Comparison of ENCODE assay signal across 9 mouse cellular contexts in the genomic region with DNA sequence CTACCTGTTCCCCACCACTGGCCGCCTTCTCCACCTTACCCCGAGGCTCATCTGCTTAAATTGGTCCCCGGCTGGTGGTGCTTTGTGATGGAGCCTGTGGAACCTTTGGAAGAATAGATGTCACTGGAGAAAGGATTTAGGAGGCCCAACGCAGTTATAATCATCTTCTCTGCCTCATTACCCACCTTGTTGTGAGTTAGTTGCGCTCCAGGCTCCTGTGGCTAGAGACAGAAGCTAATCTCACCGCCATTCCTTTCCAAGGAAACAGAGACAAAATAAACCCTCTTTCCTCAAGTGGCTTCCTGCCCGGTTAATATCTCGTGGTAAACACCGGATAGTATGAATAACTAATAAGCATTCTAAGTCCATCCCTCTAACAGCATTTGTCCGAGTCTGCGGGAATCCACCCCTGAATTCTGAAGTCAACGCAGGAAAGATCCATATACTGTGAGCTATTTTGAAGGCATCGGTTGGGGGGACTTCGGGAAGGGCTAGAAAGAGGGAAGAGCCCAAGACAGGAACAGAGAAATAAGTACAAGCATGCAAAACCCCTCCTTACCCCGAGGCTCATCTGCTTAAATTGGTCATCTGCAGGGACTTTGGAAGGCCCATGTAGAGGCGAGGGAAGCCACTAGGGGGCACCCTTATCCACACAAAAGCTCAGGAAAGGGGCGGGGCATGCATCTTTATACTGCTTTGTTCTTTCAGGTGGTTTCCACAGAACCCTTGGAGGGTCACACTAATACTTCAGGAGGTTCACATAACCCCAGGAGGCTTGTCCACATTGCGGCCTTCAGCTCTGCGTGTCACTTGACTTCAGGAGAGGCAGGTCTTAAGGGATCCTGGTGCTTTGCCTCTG. TPM values are rescaled to one million over a fixed set of nuclear protein-coding genes. Genes with fewer than 3 reads are reported as not detected.
DNase-seq lines count a peak whose midpoint lies in the region; ATAC-seq and TF ChIP-seq lines count a peak whose summit lies in the region.
"Had no signal": no experiment of that assay in that cellular context is flagged by ENCODE, and none has a peak within 500 bp of the region (broad histone marks: within the 10 kb centered on the region; RNA-seq: fewer than 3 reads in every experiment).

No protein-coding gene starts in this region.

- in situ Hi-C loops in CH12.LX (cut with MboI; ENCODE audit: low pct_ligation_motif_present, low pct_unique_long_range_greater_than_20kb, low sequenced_read_pairs) = loop anchor here (5.0 kb wide), 1 partner anchor 114 kb away; no protein-coding TSS in a partner anchor

- peak overlapping the region; percentile 7; the same call in 1 of the 2 replicates for H3K4me2 ChIP-seq in CH12.LX (ENCODE audit: insufficient read depth, low read depth, poor library complexity, severe bottlenecking)
- no peak overlapping the region; the same call in 1 of the 2 replicates for H3K4me2 ChIP-seq in embryonic facial prominence, embryonic 13.5 days
- no peak overlapping the region for H3K4me2 ChIP-seq in lung, embryonic 14.5 days
- H3K4me2 ChIP-seq: heart, embryonic 15.5 days had no signal

- DNase-seq in CH12.LX (ENCODE audit: extremely low read depth) = peak; percentile 83
- DNase-seq in adrenal gland, postnatal 4 days (ENCODE audit: low spot score in 2 of 2) = peak; percentile 17 to 51
- DNase-seq in heart, postnatal 36 days = peak; percentile 48 to 60
- DNase-seq in layer of hippocampus, adult 11-12 months (ENCODE audit: low spot score) = peak; percentile 80
- DNase-seq in lung, embryonic 14.5 days = peak; percentile 86
- peak; percentile 73 for DNase-seq in thymus, adult 2 months

- intact Hi-C loops in heart, postnatal 36 days (cut with DNase I) = loop anchor here (2.0 to 10.0 kb wide), 2 partner anchors 119 to 257 kb away; no protein-coding TSS in a partner anchor

- peak; percentile 62 to 93 for TF ChIP-seq CTCF in CH12.LX (conservative IDR thresholded peaks at IDR 0.05 in 1 of 2, IDR thresholded peaks at IDR 0.05 in 1 of 2; ENCODE audit: low read depth in 2 of 2, low read length in 2 of 2)
- peak; percentile 85 for TF ChIP-seq CTCF in lung, embryonic 14.5 days (IDR thresholded peaks at IDR 0.05; ENCODE audit: low read depth)
- peak; percentile 63 for TF ChIP-seq CTCF in olfactory bulb, adult 2 months (IDR thresholded peaks at IDR 0.05; ENCODE audit: insufficient read depth, low read depth, low read length)
- peak; percentile 59; the same call in 1 of the 2 replicates for TF ChIP-seq CTCF in thymus, adult 2 months (IDR thresholded peaks at IDR 0.05; ENCODE audit: borderline replicate concordance, control insufficient read depth, extremely low read depth, insufficient read depth, low read length, poor library complexity)

- H3K79me2 ChIP-seq in CH12.LX (replicated peaks; ENCODE audit: control insufficient read depth, extremely low read depth, insufficient read depth, poor library complexity, severe bottlenecking) = no peaks in the 10 kb centered on the region

- H3K4me3 ChIP-seq in CH12.LX (replicated peaks in 1 of 3; ENCODE audit: low read depth in 2 of 3, low read length in 2 of 3, poor library complexity in 1 of 3) = no peak overlapping the region
- H3K4me3 ChIP-seq in embryonic facial prominence, embryonic 13.5 days = no peak overlapping the region
- H3K4me3 ChIP-seq in lung, embryonic 14.5 days (ENCODE audit: low read depth, low read length) = no peak overlapping the region
- no peak overlapping the region for H3K4me3 ChIP-seq in olfactory bulb, adult 2 months (ENCODE audit: insufficient read depth, low read depth, low read length)
- H3K4me3 ChIP-seq in thymus, adult 2 months (ENCODE audit: control insufficient read depth, insufficient read depth, low read length) = no peak overlapping the region
- H3K4me3 ChIP-seq: heart, embryonic 15.5 days had no signal

- peak; percentile 32; the same call in 1 of the 2 replicates for ATAC-seq in embryonic facial prominence, embryonic 13.5 days (ENCODE audit: insufficient number of reproducible peaks, insufficient read depth, low FRiP score, low TSS enrichment, low read depth)
- peak; percentile 69 for ATAC-seq in lung, embryonic 14.5 days (ENCODE audit: insufficient read depth)

- dilution Hi-C loops in CH12.LX (cut with MboI; ENCODE audit: extremely low pct_ligation_motif_present, extremely low pct_unique_long_range_greater_than_20kb, low sequenced_read_pairs) = no loop called here

- no peaks in the 10 kb centered on the region for H3K36me3 ChIP-seq in CH12.LX (replicated peaks in 1 of 2; ENCODE audit: control insufficient read depth in 1 of 2, insufficient read depth in 1 of 2, low read length in 1 of 2)
- no peaks in the 10 kb centered on the region for H3K36me3 ChIP-seq in embryonic facial prominence, embryonic 13.5 days
- no peaks in the 10 kb centered on the region for H3K36me3 ChIP-seq in lung, embryonic 14.5 days (ENCODE audit: insufficient read depth)
- no peaks in the 10 kb centered on the region for H3K36me3 ChIP-seq in thymus, adult 2 months (ENCODE audit: control insufficient read depth, insufficient read depth, low read length)
- H3K36me3 ChIP-seq: heart, embryonic 15.5 days had no signal

- peaks cover 0 to 6% of the 10 kb centered on the region in 2 experiments; a peak in 1 of 4 replicates for H3K4me1 ChIP-seq in CH12.LX (ENCODE audit: control insufficient read depth in 1 of 2, insufficient read depth in 2 of 2)
- H3K4me1 ChIP-seq in embryonic facial prominence, embryonic 13.5 days = no peaks in the 10 kb centered on the region
- H3K4me1 ChIP-seq in lung, embryonic 14.5 days (ENCODE audit: insufficient read depth) = no peaks in the 10 kb centered on the region
- no peaks in the 10 kb centered on the region for H3K4me1 ChIP-seq in olfactory bulb, adult 2 months (ENCODE audit: control insufficient read depth, insufficient read depth, low read length)
- no peaks in the 10 kb centered on the region for H3K4me1 ChIP-seq in thymus, adult 2 months (replicated peaks; ENCODE audit: control insufficient read depth, insufficient read depth, low read length)
- H3K4me1 ChIP-seq: heart, embryonic 15.5 days had no signal

- no peaks in the 10 kb centered on the region for H3K9me3 ChIP-seq in CH12.LX (replicated peaks; ENCODE audit: low read length)
- H3K9me3 ChIP-seq in embryonic facial prominence, embryonic 13.5 days = no peaks in the 10 kb centered on the region
- no peaks in the 10 kb centered on the region for H3K9me3 ChIP-seq in lung, embryonic 14.5 days (ENCODE audit: low read depth, low read length)
- H3K9me3 ChIP-seq: heart, embryonic 15.5 days had no signal

- no peak for TF ChIP-seq EP300 in CH12.LX (IDR thresholded peaks at IDR 0.05; ENCODE audit: low read length)

- 32% methylated on average over 19 of the region's 19 CpGs for WGBS in embryonic facial prominence, embryonic 13.5 days
- WGBS in lung, embryonic 14.5 days = 40% methylated on average over 19 of the region's 19 CpGs
- 27% methylated on average over 19 of the region's 19 CpGs for WGBS in olfactory bulb, adult 2 months
- 46% methylated on average over 19 of the region's 19 CpGs for WGBS in thymus, adult 2 months

- peaks cover 63% of the 10 kb centered on the region for H3K27me3 ChIP-seq in CH12.LX (replicated peaks)
- peaks cover 20% of the 10 kb centered on the region for H3K27me3 ChIP-seq in embryonic facial prominence, embryonic 13.5 days
- H3K27me3 ChIP-seq in lung, embryonic 14.5 days (ENCODE audit: insufficient read depth, low read length) = no peaks in the 10 kb centered on the region
- no peaks in the 10 kb centered on the region for H3K27me3 ChIP-seq in thymus, adult 2 months (ENCODE audit: control insufficient read depth, insufficient read depth, low read length)

- H3K27ac ChIP-seq in CH12.LX (ENCODE audit: insufficient read depth, low read depth) = no peak overlapping the region
- H3K27ac ChIP-seq in embryonic facial prominence, embryonic 13.5 days = no peak overlapping the region
- H3K27ac ChIP-seq in lung, embryonic 14.5 days (ENCODE audit: low read depth) = no peak overlapping the region
- no peak overlapping the region for H3K27ac ChIP-seq in olfactory bulb, adult 2 months (ENCODE audit: insufficient read depth, low read depth, low read length)
- no peak overlapping the region for H3K27ac ChIP-seq in thymus, adult 2 months (ENCODE audit: control insufficient read depth, insufficient read depth, low read length)
- H3K27ac ChIP-seq: heart, embryonic 15.5 days had no signal

- TF ChIP-seq RAD21 in CH12.LX (IDR thresholded peaks at IDR 0.05; ENCODE audit: low read depth, low read length) = peak; percentile 95

- no peak for TF ChIP-seq POLR2A in CH12.LX (IDR thresholded peaks at IDR 0.05; ENCODE audit: low read depth, low read length)
- no peak for TF ChIP-seq POLR2A in olfactory bulb, adult 2 months (IDR thresholded peaks at IDR 0.05; ENCODE audit: insufficient read depth, low read depth, low read length)
- no peak for TF ChIP-seq POLR2A in thymus, adult 2 months (IDR thresholded peaks at IDR 0.05; ENCODE audit: control insufficient read depth, extremely low read depth, insufficient read depth, low read length, poor library complexity)

- no peak overlapping the region for H3K9ac ChIP-seq in CH12.LX (ENCODE audit: insufficient read depth, low read depth)
- no peak overlapping the region for H3K9ac ChIP-seq in embryonic facial prominence, embryonic 13.5 days
- no peak overlapping the region for H3K9ac ChIP-seq in lung, embryonic 14.5 days
- H3K9ac ChIP-seq: heart, embryonic 15.5 days had no signal

RNA-seq across cellular contexts. Expression of a gene that starts 4.1 kb away (rescaled TPM):
- 29.5 and 30.6 TPM in 2 replicates for total RNA-seq in CH12.LX (2012; rRNA removed)
- 30.8 and 32.5 TPM in 2 replicates for total RNA-seq in CH12.LX (2014; rRNA removed)
- 51.2 and 59.7 TPM in 2 replicates for polyA plus RNA-seq in CH12.LX (2012; ENCODE audit: insufficient read length, low read depth)
- 10 to 100 TPM; 51.8 to 51.9 TPM for total RNA-seq in adrenal gland, postnatal 4 days (2021)
- 40.9 and 46.3 TPM in 2 replicates for polyA plus RNA-seq in embryonic facial prominence, embryonic 13.5 days (2015; fragmentation: Nextera tagmentation; extraction: Ambion mirVana)
- 10 to 100 TPM; 21.3 to 25.6 TPM for total RNA-seq in heart, postnatal 36 days (2021)
- 41.3 and 42.1 TPM in 2 replicates for polyA plus RNA-seq in lung, embryonic 14.5 days (2014; fragmentation: Nextera tagmentation; extraction: Ambion mirVana)
- polyA plus RNA-seq in olfactory bulb, adult 2 months (2012; ENCODE audit: insufficient read depth, insufficient read length, low replicate concordance, missing spikeins) = not detected in 2 replicates
- polyA plus RNA-seq in thymus, adult 2 months (2012; rRNA removed) = 63.4 and 67.9 TPM in 2 replicates

RNA-seq across cellular contexts. Expression of a gene that starts 46.3 kb away (rescaled TPM):
- total RNA-seq in CH12.LX (2012; rRNA removed) = 0.21 TPM in 1 of 2 replicates, not detected in the other
- not detected in 2 replicates for total RNA-seq in CH12.LX (2014; rRNA removed)
- not detected in 2 replicates for polyA plus RNA-seq in CH12.LX (2012; ENCODE audit: insufficient read length, low read depth)
- total RNA-seq in adrenal gland, postnatal 4 days (2021) = 1 to 10 TPM; 1.6 TPM
- 3.1 and 4.3 TPM in 2 replicates for polyA plus RNA-seq in embryonic facial prominence, embryonic 13.5 days (2015; fragmentation: Nextera tagmentation; extraction: Ambion mirVana)
- 1 to 10 TPM; 4.3 to 5.2 TPM for total RNA-seq in heart, postnatal 36 days (2021)
- polyA plus RNA-seq in lung, embryonic 14.5 days (2014; fragmentation: Nextera tagmentation; extraction: Ambion mirVana) = 1.5 and 1.9 TPM in 2 replicates
- not detected in 2 replicates for polyA plus RNA-seq in olfactory bulb, adult 2 months (2012; ENCODE audit: insufficient read depth, insufficient read length, low replicate concordance, missing spikeins)
- polyA plus RNA-seq in thymus, adult 2 months (2012; rRNA removed) = 0.61 and 1.1 TPM in 2 replicates

Comparison
In these comparisons a context has a peak if more than half of its experiments do, and no peak if none do; other contexts are left out.
1. DNase-seq: peak in every context shown above with its lines; median percentile 86 in lung, embryonic 14.5 days; 83 in CH12.LX; 80 in layer of hippocampus, adult 11-12 months; 73 in thymus, adult 2 months; 54 in heart, postnatal 36 days; 34 in adrenal gland, postnatal 4 days.